Mouse (Mus musculus) embryonic facial prominence, embryonic 13.5 days (tissue): Measurements from ENCODE around the gene Rps18. TPM values are rescaled to one million over a fixed set of nuclear protein-coding genes. Genes with fewer than 3 reads are reported as not detected.

Source experiments
- ATAC-seq: fragments of 200-750 bp; cut with Nextera tagmentation; 2 replicates; pipeline ENCODE4 v1.8.0; 2017; ENCODE audit warnings: low read depth; ENCODE audit not compliant: insufficient number of reproducible peaks, insufficient read depth, low FRiP score, low TSS enrichment
- H3K27ac ChIP-seq: fragments of 300-500 bp; sonication (generic); 2 replicates; pipeline ENCODE4 v1.5.1; 2015; ENCODE audit warnings: moderate library complexity, mild to moderate bottlenecking, inconsistent platforms
- H3K27me3 ChIP-seq: fragments of 300-500 bp; sonication (generic); 2 replicates; pipeline ENCODE4 v1.6.1; 2015; ENCODE audit warnings: mild to moderate bottlenecking, inconsistent platforms
- H3K36me3 ChIP-seq: fragments of 300-500 bp; sonication (generic); 2 replicates; pipeline ENCODE4 v1.6.1; 2015; ENCODE audit warnings: mild to moderate bottlenecking, inconsistent platforms
- H3K4me1 ChIP-seq: fragments of 300-500 bp; sonication (generic); 2 replicates; pipeline ENCODE4 v1.6.1; 2015; ENCODE audit warnings: inconsistent platforms
- H3K4me2 ChIP-seq: fragments of 300-500 bp; sonication (generic); 2 replicates; pipeline ENCODE4 v1.6.1; 2015; ENCODE audit warnings: moderate library complexity, mild to moderate bottlenecking, inconsistent platforms
- H3K4me3 ChIP-seq: fragments of 300-500 bp; sonication (generic); 2 replicates; pipeline ENCODE4 v1.5.1; 2015; ENCODE audit warnings: mild to moderate bottlenecking, inconsistent platforms
- H3K9ac ChIP-seq: fragments of 300-500 bp; sonication (generic); 2 replicates; pipeline ENCODE4 v1.6.1; 2015; ENCODE audit warnings: mild to moderate bottlenecking, inconsistent platforms
- H3K9me3 ChIP-seq: fragments of 300-500 bp; sonication (generic); 2 replicates; pipeline ENCODE4 v1.6.1; 2016; ENCODE audit warnings: inconsistent platforms
- WGBS: fragments of 180-500 bp; shearing (Covaris S2); methylation state at CpG from one replicate; pipeline ENCODE4 v1.1.7; 2015; ENCODE audit warnings: mixed read lengths; 5-methylcytosine and 5-hydroxymethylcytosine counted together
- polyA plus RNA-seq: library from polyadenylated mRNA; unstranded; fragments of >200 nt; fragmentation: Nextera tagmentation; extraction: Ambion mirVana; gene quantifications from 2 replicates; pipeline ENCODE4 v1.2.1, GENCODE M21; 2015

The Rps18 gene
- polyA plus RNA-seq, 1 experiment from 2014 or later, result 1,797 TPM

- no peak for ATAC-seq
- Histone ChIP-seq H3K4me3 (no peak overlapping the region), H3K27ac (no peak overlapping the region), H3K4me1 (peaks cover 16% of the 10 kb centered on the region), H3K27me3 (no peaks in the 10 kb centered on the region), H3K4me2 (no peak overlapping the region), H3K36me3 (peaks cover 28% of the 10 kb centered on the region), H3K9ac (no peak overlapping the region), H3K9me3 (no peaks in the 10 kb centered on the region)
- WGBS, result 76% methylated on average over 17 of the region's 17 CpGs
These were observed 29.4 kb downstream of the Rps18 start for GRCm38 (mm10) chr17:33926207-33926932.

- WGBS, result 82% methylated on average over 21 of the region's 21 CpGs
- Histone ChIP-seq H3K9ac (no peak overlapping the region), H3K4me1 (peaks cover 15% of the 10 kb centered on the region), H3K27me3 (no peaks in the 10 kb centered on the region), H3K27ac (no peak overlapping the region), H3K9me3 (no peaks in the 10 kb centered on the region), H3K36me3 (peaks cover 28% of the 10 kb centered on the region), H3K4me2 (no peak overlapping the region), H3K4me3 (no peak overlapping the region)
- no peak for ATAC-seq
These were observed 30.2 kb downstream of the Rps18 start for GRCm38 (mm10) chr17:33925406-33926116.

GRCm38 (mm10) chr17:33924577-33925283 lies 31.1 kb downstream of the Rps18 start:
- WGBS, result 84% methylated on average over 10 of the region's 10 CpGs

GRCm38 (mm10) chr17:33921361-33921760 lies 34.4 kb downstream of the Rps18 start:
- no peaks in the 10 kb centered on the region for H3K27me3 ChIP-seq
- no peak overlapping the region for H3K4me2 ChIP-seq
- H3K4me1 ChIP-seq, result peaks cover 39% of the 10 kb centered on the region
- no peak overlapping the region for H3K27ac ChIP-seq
- peaks cover 31% of the 10 kb centered on the region for H3K36me3 ChIP-seq
- WGBS, result 80% methylated on average over 7 of the region's 7 CpGs
- H3K9me3 ChIP-seq, result no peaks in the 10 kb centered on the region
- H3K4me3 ChIP-seq, result peak overlapping the region; percentile 68; the same call in 1 of the 2 replicates
- 0 out of 2 replicates have a peak overlapping the region, but pooled peaks have one; percentile 21 for H3K9ac ChIP-seq
- no peak for ATAC-seq

More at GRCm38 (mm10) chr17:33924577-33925283, 31.1 kb downstream of the Rps18 start:
- peaks cover 21% of the 10 kb centered on the region for H3K4me1 ChIP-seq
- 0 out of 2 replicates have a peak overlapping the region, but pooled peaks have one; percentile 16 for H3K9ac ChIP-seq
- no peak overlapping the region for H3K4me2 ChIP-seq
- H3K9me3 ChIP-seq, result no peaks in the 10 kb centered on the region
- H3K27me3 ChIP-seq, result no peaks in the 10 kb centered on the region
- no peak for ATAC-seq
- peaks cover 28% of the 10 kb centered on the region for H3K36me3 ChIP-seq
- H3K27ac ChIP-seq, result no peak overlapping the region
- no peak overlapping the region for H3K4me3 ChIP-seq

- H3K27ac ChIP-seq, result 0 out of 2 replicates have a peak overlapping the region, but pooled peaks have one; percentile 69
- no peaks in the 10 kb centered on the region for H3K9me3 ChIP-seq
- peaks cover 40% of the 10 kb centered on the region for H3K4me1 ChIP-seq
- peaks cover 22% of the 10 kb centered on the region for H3K36me3 ChIP-seq
- peak overlapping the region; percentile 68 for H3K4me3 ChIP-seq
- H3K9ac ChIP-seq, result peak overlapping the region; percentile 78
- no peaks in the 10 kb centered on the region for H3K27me3 ChIP-seq
- H3K4me2 ChIP-seq, result peak overlapping the region; percentile 99
- WGBS, result under 1% methylated on average over 36 of the region's 36 CpGs
- no peak for ATAC-seq
These were observed 35.3 kb downstream of the Rps18 start for GRCm38 (mm10) chr17:33920282-33921097.

- Histone ChIP-seq H3K27ac (peak overlapping the region; percentile 69), H3K9ac (peak overlapping the region; percentile 78), H3K27me3 (no peaks in the 10 kb centered on the region), H3K4me1 (peaks cover 48% of the 10 kb centered on the region), H3K4me2 (peak overlapping the region; percentile 99), H3K4me3 (peak overlapping the region; percentile 68), H3K36me3 (peaks cover 19% of the 10 kb centered on the region), H3K9me3 (no peaks in the 10 kb centered on the region)
- ATAC-seq, result no peak
- under 1% methylated on average over 52 of the region's 52 CpGs for WGBS
These were observed 36.2 kb downstream of the Rps18 start for GRCm38 (mm10) chr17:33919351-33920281.

GRCm38 (mm10) chr17:33918293-33919203 lies 37.3 kb downstream of the Rps18 start:
- peak overlapping the region; percentile 68 for H3K4me3 ChIP-seq
- ATAC-seq, result no peak
- H3K9ac ChIP-seq, result no peak overlapping the region
- 61% methylated on average over 37 of the region's 37 CpGs for WGBS
- peak overlapping the region; percentile 99 for H3K4me2 ChIP-seq
- no peak overlapping the region for H3K27ac ChIP-seq
- H3K36me3 ChIP-seq, result peaks cover 30% of the 10 kb centered on the region
- peaks cover 48% of the 10 kb centered on the region for H3K4me1 ChIP-seq
- H3K9me3 ChIP-seq, result no peaks in the 10 kb centered on the region
- no peaks in the 10 kb centered on the region for H3K27me3 ChIP-seq

GRCm38 (mm10) chr17:33917656-33918292 lies 38.0 kb downstream of the Rps18 start:
- no peaks in the 10 kb centered on the region for H3K27me3 ChIP-seq
- H3K27ac ChIP-seq, result no peak overlapping the region
- no peaks in the 10 kb centered on the region for H3K9me3 ChIP-seq
- H3K4me3 ChIP-seq, result peak overlapping the region; percentile 9; the same call in 1 of the 2 replicates
- peak overlapping the region; percentile 99; the same call in 1 of the 2 replicates for H3K4me2 ChIP-seq
- 85% methylated on average over 18 of the region's 18 CpGs for WGBS
- no peak for ATAC-seq
- H3K9ac ChIP-seq, result no peak overlapping the region
- H3K4me1 ChIP-seq, result peaks cover 48% of the 10 kb centered on the region
- peaks cover 37% of the 10 kb centered on the region for H3K36me3 ChIP-seq
